Mouse (Mus musculus): Measurements from ENCODE around the gene Epha5.

- TF ChIP-seq CTCF (IDR thresholded peaks at IDR 0.05; ENCODE audit: low read depth) (no peak), EP300 (optimal IDR thresholded peaks at IDR 0.05) (no peak)
Observed at GRCm38 (mm10) chr5:84265407-84265806, 151.8 kb downstream of the Epha5 start.

Data from stomach, postnatal 0 days (tissue).